Mouse (Mus musculus) G1E (cell line): ENCODE data around the gene Atf7ip.

ENCODE experiments used
- CTCF ChIP-seq: IDR thresholded peaks from 2 replicates; pipeline ENCODE4 v1.5.1; 2012; ENCODE audit warnings: low read depth, low read length, inconsistent platforms, mixed read lengths
- GATA1 ChIP-seq: IDR thresholded peaks from 2 replicates; pipeline ENCODE4 v1.6.1; 2012; ENCODE audit warnings: borderline replicate concordance, low read length, inconsistent platforms, mixed read lengths

GRCm38 (mm10) chr6:136543164-136543563, 37.2 kb downstream of the Atf7ip start:
- no peak for TF ChIP-seq GATA1
- TF ChIP-seq CTCF = no peak
